Mouse (Mus musculus) CH12.LX (cell line): Measurements from ENCODE around the gene Hipk2.

Experiments
- CTCF ChIP-seq, 2 experiments: IDR thresholded peaks in 1 of 2; conservative IDR thresholded peaks in 1 of 2; 2 replicates each; pipeline ENCODE4 v1.5.1; 2011 to 2012; ENCODE audit warnings: low read depth in 2 of 2, low read length in 2 of 2, improper control_type of control experiment in 1 of 2, inconsistent platforms in 1 of 2, mild to moderate bottlenecking in 1 of 2, moderate library complexity in 1 of 2
- E2F4 ChIP-seq: IDR thresholded peaks from 2 replicates; pipeline ENCODE4 v1.6.1; 2011; ENCODE audit warnings: low read depth, low read length, improper control_type of control experiment; ENCODE audit not compliant: insufficient replicate concordance
- HCFC1 ChIP-seq: IDR thresholded peaks from 2 replicates; pipeline ENCODE4 v1.6.1; 2012; ENCODE audit warnings: low read depth, mild to moderate bottlenecking, inconsistent platforms, low read length, improper control_type of control experiment
- MAX ChIP-seq: IDR thresholded peaks from 2 replicates; pipeline ENCODE4 v1.6.1; 2011; ENCODE audit warnings: low read length, improper control_type of control experiment
- MEF2A ChIP-seq: IDR thresholded peaks from 2 replicates; pipeline ENCODE4 v1.6.1; 2014; ENCODE audit warnings: low read depth, mild to moderate bottlenecking, inconsistent platforms, low read length, improper control_type of control experiment, borderline replicate concordance
- NELFE ChIP-seq: IDR thresholded peaks from 2 replicates; pipeline ENCODE4 v1.6.1; 2011; ENCODE audit warnings: low read depth, low read length, improper control_type of control experiment
- POLR2A ChIP-seq: IDR thresholded peaks from 2 replicates; pipeline ENCODE4 v1.6.1; 2011; ENCODE audit warnings: low read depth, mild to moderate bottlenecking, improper control_type of control experiment, low read length
- ZNF384 ChIP-seq: IDR thresholded peaks from 2 replicates; pipeline ENCODE4 v1.6.1; 2012; ENCODE audit warnings: low read depth, low read length, improper control_type of control experiment, inconsistent platforms

DNA sequence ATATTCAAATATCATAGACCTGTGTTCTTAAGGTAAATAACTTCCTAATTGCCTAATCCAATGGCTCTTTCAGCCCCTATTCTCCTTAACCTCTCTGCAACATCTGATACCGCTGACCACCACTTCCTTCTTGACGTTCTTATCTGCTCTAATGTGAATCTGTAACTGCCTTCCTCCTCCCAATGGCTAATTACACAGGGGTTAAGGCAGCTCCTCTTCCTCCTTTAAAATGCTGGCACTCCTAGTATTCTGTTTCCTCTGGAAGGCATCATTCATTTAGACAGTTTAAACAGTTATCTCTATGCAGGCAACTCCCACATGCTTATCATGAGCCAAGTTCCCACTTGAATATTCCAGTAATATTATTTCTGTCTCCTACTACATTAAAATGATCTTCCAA, 54.3 kb downstream of the Hipk2 start:
- no peak for TF ChIP-seq CTCF (conservative IDR thresholded peaks at IDR 0.05 in 1 of 2, IDR thresholded peaks at IDR 0.05 in 1 of 2; ENCODE audit: low read depth in 2 of 2, low read length in 2 of 2)
- TF ChIP-seq MEF2A: no peak
- no peak for TF ChIP-seq E2F4
- TF ChIP-seq ZNF384: no peak
- TF ChIP-seq MAX: no peak
- no peak for TF ChIP-seq POLR2A
- TF ChIP-seq HCFC1: no peak
- no peak for TF ChIP-seq NELFE
